In the genomic region with DNA sequence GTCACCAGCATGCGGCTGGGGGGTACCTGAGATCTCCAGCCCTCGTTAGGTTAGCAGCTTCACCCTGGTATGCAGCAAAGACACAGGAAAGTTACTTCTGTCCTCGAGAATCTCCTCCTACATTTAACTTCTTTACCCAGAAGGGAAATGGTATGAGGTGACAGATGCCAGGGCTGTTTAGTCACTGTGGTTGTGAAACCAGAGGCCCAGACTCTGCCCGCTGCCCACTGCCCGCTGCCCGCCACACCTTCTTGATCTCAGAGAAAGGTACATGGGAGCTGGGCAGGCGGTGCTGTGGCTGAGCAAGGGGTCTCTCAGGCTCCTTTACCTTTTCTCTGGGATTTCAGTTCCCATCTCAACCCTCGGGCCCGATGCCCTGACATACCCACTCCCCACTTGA, we compare ENCODE assay signal across 24 mouse cellular contexts.
"Had no signal": no experiment of that assay in that cellular context is flagged by ENCODE, and none has a peak within 500 bp of the region (broad histone marks: within the 10 kb centered on the region; RNA-seq: fewer than 3 reads in every experiment).

No protein-coding gene starts in this region.

- H3K4me2 ChIP-seq: heart, embryonic 12.5 days; hindbrain, embryonic 12.5 days; hindbrain, embryonic 14.5 days; intestine, embryonic 15.5 days; limb, embryonic 12.5 days; liver, embryonic 11.5 days had no signal

- H3K27ac ChIP-seq: heart, adult 2 months; hindbrain, embryonic 10.5 days; hindbrain, embryonic 12.5 days; hindbrain, embryonic 14.5 days; intestine, embryonic 15.5 days; limb, embryonic 10.5 days; limb, embryonic 12.5 days had no signal

- H3K9ac ChIP-seq: heart, embryonic 12.5 days; hindbrain, embryonic 12.5 days; hindbrain, embryonic 14.5 days; intestine, embryonic 15.5 days; limb, embryonic 12.5 days had no signal

- H3K9me3 ChIP-seq: heart, embryonic 12.5 days; hindbrain, embryonic 10.5 days; hindbrain, embryonic 12.5 days; intestine, embryonic 15.5 days; limb, embryonic 10.5 days; limb, embryonic 12.5 days had no signal

- H3K4me3 ChIP-seq: heart, adult 2 months; heart, embryonic 12.5 days; hindbrain, embryonic 10.5 days; hindbrain, embryonic 12.5 days; intestine, embryonic 15.5 days; limb, embryonic 10.5 days; limb, embryonic 12.5 days had no signal

- H3K4me1 ChIP-seq: hindbrain, embryonic 10.5 days; hindbrain, embryonic 12.5 days; intestine, embryonic 15.5 days; limb, embryonic 10.5 days; limb, embryonic 12.5 days had no signal

- H3K27me3 ChIP-seq: heart, embryonic 12.5 days; hindbrain, embryonic 12.5 days; intestine, embryonic 15.5 days; limb, embryonic 12.5 days had no signal

- DNase-seq: gastrocnemius, postnatal 14 days; gastrocnemius, postnatal 36 days; heart, adult 11 months; heart, adult 2 months; heart, postnatal 10 days; heart, postnatal 4 days; kidney, adult 18-20 months; kidney, adult 8-10 months; kidney, postnatal 10 days; kidney, postnatal 25 days; layer of hippocampus, adult 9-11 months; layer of hippocampus, postnatal 36 days; liver had no signal

- ATAC-seq: hindbrain, embryonic 16.5 days; inflammation-experienced regulatory T-cells, adult 6 months; intestine, embryonic 15.5 days; intestine, postnatal 0 days had no signal
